Mouse (Mus musculus) myocyte (in vitro differentiated cells): ENCODE measurements at regions not wholly inside any gene's neighbourhood (a gene's known extent, or its start where the extent isn't known, plus 50 kb on each side); places are given as distances from the start of the nearest gene placed in this dataset.

Source experiments
- H3K27me3 ChIP-seq: one replicate; pipeline ENCODE4 v1.6.1; 2011; ENCODE audit not compliant: control insufficient read depth, insufficient read depth, insufficient read length
- H3K36me3 ChIP-seq: one replicate; pipeline ENCODE4 v1.6.1; 2011; ENCODE audit not compliant: control insufficient read depth, insufficient read depth
- H3K4me2 ChIP-seq: one replicate; pipeline ENCODE4 v1.6.1; 2011; ENCODE audit warnings: low read depth, control low read depth
- H3K4me3 ChIP-seq: one replicate; pipeline ENCODE4 v1.5.1; 2011; ENCODE audit warnings: mild to moderate bottlenecking, control low read depth, moderate library complexity
- H3K79me2 ChIP-seq: one replicate; pipeline ENCODE4 v1.6.1; 2011; ENCODE audit not compliant: control insufficient read depth, insufficient read depth
- H3ac ChIP-seq: one replicate; pipeline ENCODE4 v1.6.1; 2011; ENCODE audit not compliant: control insufficient read depth, insufficient read length
- CEBPB ChIP-seq: IDR thresholded peaks from 2 replicates; pipeline ENCODE4 v1.6.1; 2011; ENCODE audit warnings: mild to moderate bottlenecking, moderate library complexity; ENCODE audit not compliant: poor library complexity, insufficient read depth, severe bottlenecking
- E2F4 ChIP-seq: IDR thresholded peaks from one replicate; pipeline ENCODE4 v1.6.1; 2011; ENCODE audit warnings: mild to moderate bottlenecking, control low read depth, moderate library complexity; ENCODE audit not compliant: insufficient read depth
- MAX ChIP-seq: IDR thresholded peaks from one replicate; pipeline ENCODE4 v1.6.1; 2011; ENCODE audit warnings: low read depth, mild to moderate bottlenecking, control low read depth
- MYOD1 ChIP-seq, 3 experiments: IDR thresholded peaks; one replicate each; pipeline ENCODE4 v1.6.1; 2011; ENCODE audit warnings: control low read depth in 2 of 3, low read depth in 2 of 3, mild to moderate bottlenecking in 2 of 3, moderate library complexity in 1 of 3; ENCODE audit not compliant: insufficient read length in 2 of 3, control insufficient read depth in 1 of 3
- MYOG ChIP-seq, 3 experiments: IDR thresholded peaks; one replicate each; pipeline ENCODE4 v1.6.1; 2011; ENCODE audit warnings: control low read depth in 2 of 3, low read depth in 2 of 3, mild to moderate bottlenecking in 2 of 3; ENCODE audit not compliant: insufficient read length in 2 of 3, control insufficient read depth in 1 of 3, insufficient read depth in 1 of 3
- POLR2A ChIP-seq: IDR thresholded peaks from one replicate; pipeline ENCODE4 v1.6.1; 2011; ENCODE audit warnings: low read depth, mild to moderate bottlenecking, control low read depth, moderate library complexity; ENCODE audit not compliant: insufficient read length
- POLR2AphosphoS2 ChIP-seq: IDR thresholded peaks from one replicate; pipeline ENCODE4 v1.6.1; 2011; ENCODE audit warnings: low read depth, control low read depth; ENCODE audit not compliant: insufficient read length
- REST ChIP-seq: IDR thresholded peaks from one replicate; pipeline ENCODE4 v1.6.1; 2011; ENCODE audit warnings: mild to moderate bottlenecking, control low read depth, moderate library complexity; ENCODE audit not compliant: insufficient read depth, insufficient read length
- SRF ChIP-seq: IDR thresholded peaks from one replicate; pipeline ENCODE4 v1.6.1; 2011; ENCODE audit warnings: low read depth; ENCODE audit not compliant: control insufficient read depth, insufficient read length
- TCF12 ChIP-seq: IDR thresholded peaks from one replicate; pipeline ENCODE4 v1.6.1; 2011; ENCODE audit warnings: mild to moderate bottlenecking, control low read depth; ENCODE audit not compliant: poor library complexity, insufficient read depth, severe bottlenecking
- TCF3 ChIP-seq: IDR thresholded peaks from one replicate; pipeline ENCODE4 v1.6.1; 2011; ENCODE audit warnings: low read depth, control low read depth; ENCODE audit not compliant: insufficient read length
- USF1 ChIP-seq: IDR thresholded peaks from one replicate; pipeline ENCODE4 v1.6.1; 2011; ENCODE audit warnings: low read depth, mild to moderate bottlenecking, control low read depth, moderate library complexity

DNA sequence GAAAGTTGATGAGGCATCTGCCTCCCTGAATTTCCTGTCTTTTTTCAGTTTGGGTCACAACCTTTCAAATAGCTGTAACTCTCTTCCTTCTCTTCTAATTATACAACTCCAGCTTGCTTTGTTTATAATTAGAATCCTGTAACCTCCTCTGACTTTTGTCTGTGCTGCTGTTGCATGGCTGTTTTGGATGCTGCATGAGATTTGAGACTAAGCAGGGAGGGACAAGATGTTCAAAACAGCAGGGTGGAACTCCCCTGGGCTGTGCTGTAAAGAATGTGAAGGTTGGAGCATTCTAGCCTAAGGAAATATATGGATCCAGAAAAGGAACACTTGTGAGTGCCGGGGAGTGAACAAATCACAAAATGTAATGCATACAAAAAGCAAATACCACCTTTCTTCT lies 159.0 kb upstream of the Sptlc3 start:
- no peaks in the 10 kb centered on the region for H3K27me3 ChIP-seq
- H3K79me2 ChIP-seq: no peaks in the 10 kb centered on the region
- H3K4me2 ChIP-seq: no peak overlapping the region
- no peak for TF ChIP-seq TCF3
- TF ChIP-seq TCF12: no peak
- no peak for TF ChIP-seq POLR2AphosphoS2
- no peak for TF ChIP-seq USF1
- no peak for TF ChIP-seq POLR2A
- TF ChIP-seq E2F4: no peak
- TF ChIP-seq MAX: no peak
- no peak overlapping the region for H3ac ChIP-seq
- no peaks in the 10 kb centered on the region for H3K36me3 ChIP-seq
- H3K4me3 ChIP-seq: no peak overlapping the region

DNA sequence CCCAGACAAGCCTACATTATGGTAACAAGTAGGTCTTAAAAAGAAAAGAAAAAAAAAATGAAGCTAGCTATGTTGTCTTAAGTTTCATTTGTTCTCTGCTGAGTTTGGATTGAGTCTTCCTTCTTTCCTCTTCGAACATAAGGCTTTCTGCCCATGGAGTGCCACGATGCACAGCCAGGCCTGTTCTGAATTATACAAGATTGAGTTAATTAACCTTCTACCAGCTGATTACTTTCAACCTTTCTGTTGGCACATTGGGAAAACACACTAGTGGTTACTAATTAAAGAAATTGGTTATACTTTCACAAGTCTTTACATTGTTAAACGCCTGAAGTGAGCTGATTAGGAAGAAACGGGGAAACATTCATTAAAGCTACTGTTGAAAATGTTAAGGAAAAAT lies 155.5 kb upstream of the Sptlc3 start:
- no peaks in the 10 kb centered on the region for H3K79me2 ChIP-seq
- no peaks in the 10 kb centered on the region for H3K27me3 ChIP-seq
- TF ChIP-seq TCF3 (no peak), MYOG (IDR thresholded peaks at IDR 0.05; ENCODE audit: control insufficient read depth in 1 of 3, insufficient read depth in 1 of 3, insufficient read length in 2 of 3, low read depth in 2 of 3) (no peak), E2F4 (no peak), MYOD1 (IDR thresholded peaks at IDR 0.05; ENCODE audit: control insufficient read depth in 1 of 3, insufficient read length in 2 of 3, low read depth in 2 of 3) (no peak), CEBPB (no peak), TCF12 (no peak), MAX (no peak), REST (no peak), SRF (no peak), USF1 (no peak), POLR2AphosphoS2 (no peak), POLR2A (no peak)
- H3K4me3 ChIP-seq: no peak overlapping the region
- H3ac ChIP-seq: no peak overlapping the region
- H3K4me2 ChIP-seq: no peak overlapping the region
- no peaks in the 10 kb centered on the region for H3K36me3 ChIP-seq

DNA sequence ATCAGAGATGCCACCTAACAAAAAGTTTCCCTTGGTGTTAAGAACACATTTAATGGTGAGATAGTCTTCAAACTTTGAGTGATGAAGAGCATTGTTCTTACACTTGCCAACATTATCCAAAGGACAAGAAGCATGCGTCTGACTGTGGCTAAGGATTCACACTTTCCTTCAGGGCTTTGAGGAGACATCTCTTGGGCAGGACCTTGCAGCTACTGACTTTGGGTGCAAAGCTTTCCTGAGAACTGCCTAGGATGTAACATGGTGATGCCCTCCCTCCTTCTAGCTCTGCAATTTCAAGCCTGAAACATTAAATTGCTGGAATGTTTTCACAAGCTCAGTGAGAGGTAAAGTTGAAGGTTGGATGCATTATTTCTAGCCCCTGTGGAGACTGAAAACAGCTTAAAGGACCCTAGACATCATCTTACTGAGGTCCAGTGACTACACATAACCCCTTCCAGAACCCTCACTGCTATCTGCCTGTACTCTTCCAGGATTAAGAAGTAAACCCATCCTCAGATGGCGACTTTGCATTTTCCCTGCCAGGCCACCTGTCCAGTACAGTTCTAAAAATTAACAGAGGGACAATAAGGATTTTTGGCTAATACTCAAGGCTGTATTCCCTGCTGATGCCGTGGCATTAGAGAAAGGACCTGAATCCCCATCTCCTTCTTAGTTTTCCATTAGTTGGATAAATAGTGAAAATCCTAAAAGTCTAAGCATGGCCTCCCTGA lies 137.3 kb upstream of the Sptlc3 start:
- H3K4me3 ChIP-seq: no peak overlapping the region
- no peak overlapping the region for H3K4me2 ChIP-seq
- no peaks in the 10 kb centered on the region for H3K79me2 ChIP-seq
- TF ChIP-seq USF1: no peak
- no peak for TF ChIP-seq SRF
- TF ChIP-seq MAX: no peak
- TF ChIP-seq TCF12: no peak
- no peak for TF ChIP-seq MYOG (IDR thresholded peaks at IDR 0.05; ENCODE audit: control insufficient read depth in 1 of 3, insufficient read depth in 1 of 3, insufficient read length in 2 of 3, low read depth in 2 of 3)
- no peak for TF ChIP-seq POLR2AphosphoS2
- no peak for TF ChIP-seq MYOD1 (IDR thresholded peaks at IDR 0.05; ENCODE audit: control insufficient read depth in 1 of 3, insufficient read length in 2 of 3, low read depth in 2 of 3)
- no peak for TF ChIP-seq CEBPB
- no peak for TF ChIP-seq REST
- no peak for TF ChIP-seq TCF3
- no peak for TF ChIP-seq E2F4
- no peak for TF ChIP-seq POLR2A
- no peak overlapping the region for H3ac ChIP-seq
- H3K36me3 ChIP-seq: no peaks in the 10 kb centered on the region
- H3K27me3 ChIP-seq: no peaks in the 10 kb centered on the region

- no peak overlapping the region for H3K4me3 ChIP-seq
- no peaks in the 10 kb centered on the region for H3K36me3 ChIP-seq
- no peaks in the 10 kb centered on the region for H3K27me3 ChIP-seq
- no peaks in the 10 kb centered on the region for H3K79me2 ChIP-seq
- no peak overlapping the region for H3K4me2 ChIP-seq
- TF ChIP-seq SRF (no peak), MAX (no peak), MYOG (IDR thresholded peaks at IDR 0.05; ENCODE audit: control insufficient read depth in 1 of 3, insufficient read depth in 1 of 3, insufficient read length in 2 of 3, low read depth in 2 of 3) (no peak), E2F4 (no peak), USF1 (no peak), REST (no peak), CEBPB (no peak), MYOD1 (IDR thresholded peaks at IDR 0.05; ENCODE audit: control insufficient read depth in 1 of 3, insufficient read length in 2 of 3, low read depth in 2 of 3) (no peak), POLR2A (no peak), TCF12 (no peak), TCF3 (no peak), POLR2AphosphoS2 (no peak)
- no peak overlapping the region for H3ac ChIP-seq
These were observed 131.4 kb upstream of the Sptlc3 start for GRCm38 (mm10) chr2:139362245-139362847.
